Mouse (Mus musculus): Measurements from ENCODE around the gene Foxf2. TPM values are rescaled to one million over a fixed set of nuclear protein-coding genes. Genes with fewer than 3 reads are reported as not detected.

Gene Foxf2
- polyA plus RNA-seq, 1 experiment, result 69.8 TPM

GRCm38 (mm10) chr13:31615561-31616165 lies 10.0 kb upstream of the Foxf2 start:
- Histone ChIP-seq H3K4me1 (ENCODE audit: control insufficient read depth, insufficient read depth, low read length) (no peaks in the 10 kb centered on the region), H3K4me3 (replicated peaks; ENCODE audit: extremely low read depth, low read depth, low read length) (no peak overlapping the region)
- TF ChIP-seq POLR2A (IDR thresholded peaks at IDR 0.05; ENCODE audit: borderline replicate concordance, extremely low read depth, low read depth, low read length), result no peak
- no peak for TF ChIP-seq CTCF (IDR thresholded peaks at IDR 0.05; ENCODE audit: insufficient read depth, low read length)
- 19% methylated on average over 17 of the region's 17 CpGs for WGBS
- no peak for DNase-seq

GRCm38 (mm10) chr13:31618001-31618400 lies 7.6 kb upstream of the Foxf2 start:
- TF ChIP-seq POLR2A (IDR thresholded peaks at IDR 0.05; ENCODE audit: borderline replicate concordance, extremely low read depth, low read depth, low read length) (no peak), CTCF (IDR thresholded peaks at IDR 0.05; ENCODE audit: insufficient read depth, low read length) (no peak)
- H3K4me1 ChIP-seq (ENCODE audit: control insufficient read depth, insufficient read depth, low read length), result no peaks in the 10 kb centered on the region
- no peak for DNase-seq
- peak overlapping the region; percentile 56 for H3K4me3 ChIP-seq (replicated peaks; ENCODE audit: extremely low read depth, low read depth, low read length)
- 2% methylated on average over 12 of the region's 12 CpGs for WGBS

- 2% methylated on average over 14 of the region's 14 CpGs for WGBS
- TF ChIP-seq CTCF (IDR thresholded peaks at IDR 0.05; ENCODE audit: insufficient read depth, low read length), result peak; percentile 48
- no peak for TF ChIP-seq POLR2A (IDR thresholded peaks at IDR 0.05; ENCODE audit: borderline replicate concordance, extremely low read depth, low read depth, low read length)
- H3K4me3 ChIP-seq (replicated peaks; ENCODE audit: extremely low read depth, low read depth, low read length), result peak overlapping the region; percentile 56
- DNase-seq, result peak; percentile 66
- no peaks in the 10 kb centered on the region for H3K4me1 ChIP-seq (ENCODE audit: control insufficient read depth, insufficient read depth, low read length)
These were observed 7.2 kb upstream of the Foxf2 start for GRCm38 (mm10) chr13:31618416-31618815.

- Histone ChIP-seq H3K4me1 (ENCODE audit: control insufficient read depth, insufficient read depth, low read length) (no peaks in the 10 kb centered on the region), H3K4me3 (replicated peaks; ENCODE audit: extremely low read depth, low read depth, low read length) (no peak overlapping the region)
- WGBS, result 7% methylated on average over 18 of the region's 18 CpGs
- no peak for TF ChIP-seq CTCF (IDR thresholded peaks at IDR 0.05; ENCODE audit: insufficient read depth, low read length)
- no peak for TF ChIP-seq POLR2A (IDR thresholded peaks at IDR 0.05; ENCODE audit: borderline replicate concordance, extremely low read depth, low read depth, low read length)
- DNase-seq, result no peak
These were observed 6.5 kb upstream of the Foxf2 start for GRCm38 (mm10) chr13:31618919-31619655.

- TF ChIP-seq POLR2A (IDR thresholded peaks at IDR 0.05; ENCODE audit: borderline replicate concordance, extremely low read depth, low read depth, low read length), result no peak
- no peak for TF ChIP-seq CTCF (IDR thresholded peaks at IDR 0.05; ENCODE audit: insufficient read depth, low read length)
- Histone ChIP-seq H3K4me3 (replicated peaks; ENCODE audit: extremely low read depth, low read depth, low read length) (no peak overlapping the region), H3K4me1 (ENCODE audit: control insufficient read depth, insufficient read depth, low read length) (no peaks in the 10 kb centered on the region)
- WGBS, result 9% methylated on average over 33 of the region's 33 CpGs
- no peak for DNase-seq
These were observed 5.7 kb upstream of the Foxf2 start for GRCm38 (mm10) chr13:31619826-31620498.

- 16% methylated on average over 10 of the region's 10 CpGs for WGBS
- no peak for TF ChIP-seq CTCF (IDR thresholded peaks at IDR 0.05; ENCODE audit: insufficient read depth, low read length)
- no peak for TF ChIP-seq POLR2A (IDR thresholded peaks at IDR 0.05; ENCODE audit: borderline replicate concordance, extremely low read depth, low read depth, low read length)
- DNase-seq, result no peak
- no peaks in the 10 kb centered on the region for H3K4me1 ChIP-seq (ENCODE audit: control insufficient read depth, insufficient read depth, low read length)
- H3K4me3 ChIP-seq (replicated peaks; ENCODE audit: extremely low read depth, low read depth, low read length), result no peak overlapping the region
These were observed 5.1 kb upstream of the Foxf2 start for GRCm38 (mm10) chr13:31620499-31620847.

GRCm38 (mm10) chr13:31620937-31621336 lies 4.7 kb upstream of the Foxf2 start:
- no peak for DNase-seq
- Histone ChIP-seq H3K4me3 (replicated peaks; ENCODE audit: extremely low read depth, low read depth, low read length) (no peak overlapping the region), H3K4me1 (ENCODE audit: control insufficient read depth, insufficient read depth, low read length) (no peaks in the 10 kb centered on the region)
- TF ChIP-seq CTCF (IDR thresholded peaks at IDR 0.05; ENCODE audit: insufficient read depth, low read length), result no peak
- TF ChIP-seq POLR2A (IDR thresholded peaks at IDR 0.05; ENCODE audit: borderline replicate concordance, extremely low read depth, low read depth, low read length), result no peak
- WGBS, result 42% methylated on average over 4 of the region's 4 CpGs

GRCm38 (mm10) chr13:31621741-31622140 lies 3.9 kb upstream of the Foxf2 start:
- 35% methylated on average over 9 of the region's 9 CpGs for WGBS
- no peak for DNase-seq
- TF ChIP-seq CTCF (IDR thresholded peaks at IDR 0.05; ENCODE audit: insufficient read depth, low read length) (no peak), POLR2A (IDR thresholded peaks at IDR 0.05; ENCODE audit: borderline replicate concordance, extremely low read depth, low read depth, low read length) (no peak)
- no peaks in the 10 kb centered on the region for H3K4me1 ChIP-seq (ENCODE audit: control insufficient read depth, insufficient read depth, low read length)
- H3K4me3 ChIP-seq (replicated peaks; ENCODE audit: extremely low read depth, low read depth, low read length), result no peak overlapping the region

GRCm38 (mm10) chr13:31622371-31622770 lies 3.2 kb upstream of the Foxf2 start:
- no peak overlapping the region for H3K4me3 ChIP-seq (replicated peaks; ENCODE audit: extremely low read depth, low read depth, low read length)
- WGBS, result 25% methylated on average over 3 of the region's 3 CpGs
- H3K4me1 ChIP-seq (ENCODE audit: control insufficient read depth, insufficient read depth, low read length), result no peaks in the 10 kb centered on the region
- TF ChIP-seq CTCF (IDR thresholded peaks at IDR 0.05; ENCODE audit: insufficient read depth, low read length) (no peak), POLR2A (IDR thresholded peaks at IDR 0.05; ENCODE audit: borderline replicate concordance, extremely low read depth, low read depth, low read length) (no peak)
- DNase-seq, result no peak

Data from lung, adult 2 months (tissue).